Mouse (Mus musculus): ENCODE measurements around the gene Sesn1. TPM values are rescaled to one million over a fixed set of nuclear protein-coding genes. Genes with fewer than 3 reads are reported as not detected.

Sesn1 gene
- polyA plus RNA-seq, 1 experiment from 2014 or later = 37.5 TPM

GRCm38 (mm10) chr10:41847737-41848136 is 38.0 kb downstream of the Sesn1 start:
- Histone ChIP-seq H3K4me1 (ENCODE audit: control insufficient read depth in 2 of 2, insufficient read depth in 2 of 2, low read length in 2 of 2) (peaks cover 5 to 10% of the 10 kb centered on the region in 2 experiments), H3K27ac (replicated peaks in 1 of 2; ENCODE audit: control insufficient read depth in 1 of 2, insufficient read depth in 1 of 2, low read depth in 2 of 2, low read length in 2 of 2) (no peak overlapping the region), H3K9me3 (ENCODE audit: control insufficient read depth, low read length) (no peaks in the 10 kb centered on the region), H3K4me3 (ENCODE audit: control insufficient read depth in 1 of 2, insufficient read depth in 1 of 2, low read depth in 1 of 2, low read length in 2 of 2) (no peak overlapping the region), H3K36me3 (ENCODE audit: control insufficient read depth, insufficient read depth, low read length) (no peaks in the 10 kb centered on the region), H3K27me3 (ENCODE audit: control insufficient read depth, insufficient read depth, low read length) (no peaks in the 10 kb centered on the region), H3K9ac (ENCODE audit: low read length) (no peak overlapping the region), H3K4me2 (ENCODE audit: low read length) (no peak overlapping the region)
- WGBS = 85% methylated on average over 8 of the region's 8 CpGs
- ATAC-seq (ENCODE audit: insufficient number of reproducible peaks, insufficient read depth, low FRiP score, low read depth) = no peak

GRCm38 (mm10) chr10:41848721-41849120 is 39.0 kb downstream of the Sesn1 start:
- 19% methylated on average over 2 of the region's 2 CpGs for WGBS
- Histone ChIP-seq H3K9me3 (ENCODE audit: control insufficient read depth, low read length) (no peaks in the 10 kb centered on the region), H3K4me3 (ENCODE audit: control insufficient read depth in 1 of 2, insufficient read depth in 1 of 2, low read depth in 1 of 2, low read length in 2 of 2) (no peak overlapping the region), H3K27me3 (ENCODE audit: control insufficient read depth, insufficient read depth, low read length) (no peaks in the 10 kb centered on the region), H3K27ac (replicated peaks in 1 of 2; ENCODE audit: control insufficient read depth in 1 of 2, insufficient read depth in 1 of 2, low read depth in 2 of 2, low read length in 2 of 2) (0 out of 4 replicates have a peak overlapping the region, but pooled peaks of 1 of the 2 experiments have one; percentile 25), H3K4me1 (ENCODE audit: control insufficient read depth in 2 of 2, insufficient read depth in 2 of 2, low read length in 2 of 2) (peaks cover 5 to 10% of the 10 kb centered on the region in 2 experiments), H3K36me3 (ENCODE audit: control insufficient read depth, insufficient read depth, low read length) (no peaks in the 10 kb centered on the region), H3K4me2 (ENCODE audit: low read length) (no peak overlapping the region), H3K9ac (ENCODE audit: low read length) (no peak overlapping the region)
- ATAC-seq (ENCODE audit: insufficient number of reproducible peaks, insufficient read depth, low FRiP score, low read depth) = no peak

- Histone ChIP-seq H3K9ac (ENCODE audit: low read length) (no peak overlapping the region), H3K9me3 (ENCODE audit: control insufficient read depth, low read length) (no peaks in the 10 kb centered on the region), H3K4me1 (ENCODE audit: control insufficient read depth in 2 of 2, insufficient read depth in 2 of 2, low read length in 2 of 2) (no peaks in the 10 kb centered on the region), H3K36me3 (ENCODE audit: control insufficient read depth, insufficient read depth, low read length) (no peaks in the 10 kb centered on the region), H3K27me3 (ENCODE audit: control insufficient read depth, insufficient read depth, low read length) (no peaks in the 10 kb centered on the region), H3K4me3 (ENCODE audit: control insufficient read depth in 1 of 2, insufficient read depth in 1 of 2, low read depth in 1 of 2, low read length in 2 of 2) (no peak overlapping the region), H3K27ac (replicated peaks in 1 of 2; ENCODE audit: control insufficient read depth in 1 of 2, insufficient read depth in 1 of 2, low read depth in 2 of 2, low read length in 2 of 2) (no peak overlapping the region), H3K4me2 (ENCODE audit: low read length) (no peak overlapping the region)
- no peak for ATAC-seq (ENCODE audit: insufficient number of reproducible peaks, insufficient read depth, low FRiP score, low read depth)
These were observed 50.1 kb downstream of the Sesn1 start for GRCm38 (mm10) chr10:41859820-41860219.

GRCm38 (mm10) chr10:41860275-41860688 is 50.5 kb downstream of the Sesn1 start:
- Histone ChIP-seq H3K4me2 (ENCODE audit: low read length) (no peak overlapping the region), H3K36me3 (ENCODE audit: control insufficient read depth, insufficient read depth, low read length) (no peaks in the 10 kb centered on the region), H3K27me3 (ENCODE audit: control insufficient read depth, insufficient read depth, low read length) (no peaks in the 10 kb centered on the region), H3K9me3 (ENCODE audit: control insufficient read depth, low read length) (no peaks in the 10 kb centered on the region), H3K4me1 (ENCODE audit: control insufficient read depth in 2 of 2, insufficient read depth in 2 of 2, low read length in 2 of 2) (no peaks in the 10 kb centered on the region), H3K9ac (ENCODE audit: low read length) (no peak overlapping the region), H3K27ac (replicated peaks in 1 of 2; ENCODE audit: control insufficient read depth in 1 of 2, insufficient read depth in 1 of 2, low read depth in 2 of 2, low read length in 2 of 2) (no peak overlapping the region), H3K4me3 (ENCODE audit: control insufficient read depth in 1 of 2, insufficient read depth in 1 of 2, low read depth in 1 of 2, low read length in 2 of 2) (no peak overlapping the region)
- ATAC-seq (ENCODE audit: insufficient number of reproducible peaks, insufficient read depth, low FRiP score, low read depth) = no peak
- WGBS = 81% methylated on average over 2 of the region's 2 CpGs

DNA sequence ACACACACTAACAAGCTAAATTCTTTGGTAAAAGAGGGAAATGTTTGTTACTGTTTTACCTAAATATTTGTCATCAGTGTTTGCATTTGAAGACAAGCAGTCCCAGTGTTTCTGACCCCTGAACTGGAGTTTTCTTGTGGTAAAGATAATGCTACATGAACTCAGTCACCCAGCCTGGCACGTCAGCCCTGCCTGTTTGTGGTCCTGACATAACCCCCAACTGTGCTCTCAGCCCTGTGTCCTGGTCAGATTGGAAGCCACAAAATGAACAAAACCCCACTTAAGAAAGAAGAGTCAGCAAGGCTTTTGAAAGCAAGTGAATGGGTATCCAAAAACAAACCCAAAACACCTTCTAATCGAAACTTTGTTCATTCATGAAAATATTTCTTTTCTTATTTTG is 53.3 kb downstream of the Sesn1 start:
- Histone ChIP-seq H3K27me3 (ENCODE audit: control insufficient read depth, insufficient read depth, low read length) (no peaks in the 10 kb centered on the region), H3K4me1 (ENCODE audit: control insufficient read depth in 2 of 2, insufficient read depth in 2 of 2, low read length in 2 of 2) (peaks cover 6 to 13% of the 10 kb centered on the region in 2 experiments), H3K9ac (ENCODE audit: low read length) (no peak overlapping the region), H3K4me3 (ENCODE audit: control insufficient read depth in 1 of 2, insufficient read depth in 1 of 2, low read depth in 1 of 2, low read length in 2 of 2) (no peak overlapping the region), H3K4me2 (ENCODE audit: low read length) (no peak overlapping the region), H3K9me3 (ENCODE audit: control insufficient read depth, low read length) (no peaks in the 10 kb centered on the region), H3K36me3 (ENCODE audit: control insufficient read depth, insufficient read depth, low read length) (no peaks in the 10 kb centered on the region), H3K27ac (replicated peaks in 1 of 2; ENCODE audit: control insufficient read depth in 1 of 2, insufficient read depth in 1 of 2, low read depth in 2 of 2, low read length in 2 of 2) (no peak overlapping the region)
- ATAC-seq (ENCODE audit: insufficient number of reproducible peaks, insufficient read depth, low FRiP score, low read depth) = no peak
- 61% methylated on average over 2 of the region's 2 CpGs for WGBS

GRCm38 (mm10) chr10:41866069-41866837 is 56.5 kb downstream of the Sesn1 start:
- Histone ChIP-seq H3K4me1 (ENCODE audit: control insufficient read depth in 2 of 2, insufficient read depth in 2 of 2, low read length in 2 of 2) (peaks cover 8 to 16% of the 10 kb centered on the region in 2 experiments), H3K4me3 (ENCODE audit: control insufficient read depth in 1 of 2, insufficient read depth in 1 of 2, low read depth in 1 of 2, low read length in 2 of 2) (no peak overlapping the region), H3K36me3 (ENCODE audit: control insufficient read depth, insufficient read depth, low read length) (no peaks in the 10 kb centered on the region), H3K4me2 (ENCODE audit: low read length) (no peak overlapping the region), H3K9me3 (ENCODE audit: control insufficient read depth, low read length) (no peaks in the 10 kb centered on the region), H3K27ac (replicated peaks in 1 of 2; ENCODE audit: control insufficient read depth in 1 of 2, insufficient read depth in 1 of 2, low read depth in 2 of 2, low read length in 2 of 2) (peak overlapping the region; percentile 75 to 76), H3K9ac (ENCODE audit: low read length) (no peak overlapping the region), H3K27me3 (ENCODE audit: control insufficient read depth, insufficient read depth, low read length) (no peaks in the 10 kb centered on the region)
- ATAC-seq (ENCODE audit: insufficient number of reproducible peaks, insufficient read depth, low FRiP score, low read depth) = peak; percentile 43; the same call in 1 of the 2 replicates
- WGBS = 32% methylated on average over 3 of the region's 3 CpGs

GRCm38 (mm10) chr10:41866838-41867154 is 57.1 kb downstream of the Sesn1 start:
- Histone ChIP-seq H3K4me3 (ENCODE audit: control insufficient read depth in 1 of 2, insufficient read depth in 1 of 2, low read depth in 1 of 2, low read length in 2 of 2) (no peak overlapping the region), H3K27ac (replicated peaks in 1 of 2; ENCODE audit: control insufficient read depth in 1 of 2, insufficient read depth in 1 of 2, low read depth in 2 of 2, low read length in 2 of 2) (peak overlapping the region; percentile 58 to 76; a peak in 3 of 4 replicates), H3K36me3 (ENCODE audit: control insufficient read depth, insufficient read depth, low read length) (no peaks in the 10 kb centered on the region), H3K4me2 (ENCODE audit: low read length) (no peak overlapping the region), H3K9ac (ENCODE audit: low read length) (no peak overlapping the region), H3K27me3 (ENCODE audit: control insufficient read depth, insufficient read depth, low read length) (no peaks in the 10 kb centered on the region), H3K4me1 (ENCODE audit: control insufficient read depth in 2 of 2, insufficient read depth in 2 of 2, low read length in 2 of 2) (peaks cover 8 to 19% of the 10 kb centered on the region in 2 experiments), H3K9me3 (ENCODE audit: control insufficient read depth, low read length) (no peaks in the 10 kb centered on the region)
- ATAC-seq (ENCODE audit: insufficient number of reproducible peaks, insufficient read depth, low FRiP score, low read depth) = no peak

DNA sequence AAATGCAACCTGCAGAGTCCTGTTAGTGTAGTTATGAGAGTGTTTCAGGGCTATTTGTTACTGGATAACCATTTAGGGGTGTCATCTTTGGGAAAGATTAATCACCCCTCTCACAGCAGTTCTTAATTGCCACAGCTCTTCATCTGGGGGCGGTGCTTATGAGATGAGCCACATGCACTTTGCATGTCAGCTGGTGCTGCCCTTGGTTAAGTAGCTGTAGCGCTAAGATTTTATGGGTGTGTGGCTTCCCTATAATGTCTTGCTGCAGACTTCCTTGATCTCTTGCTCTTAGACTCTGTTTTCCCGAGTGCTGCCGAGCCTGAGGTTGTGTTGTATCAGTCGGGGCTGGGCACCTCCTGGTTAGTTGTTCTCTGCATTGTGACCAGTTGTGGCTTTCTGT is 58.2 kb downstream of the Sesn1 start:
- WGBS = 85% methylated on average over 5 of the region's 5 CpGs
- no peak for ATAC-seq (ENCODE audit: insufficient number of reproducible peaks, insufficient read depth, low FRiP score, low read depth)
- H3K4me3 ChIP-seq (ENCODE audit: control insufficient read depth in 1 of 2, insufficient read depth in 1 of 2, low read depth in 1 of 2, low read length in 2 of 2) = no peak overlapping the region

More for the DNA sequence above, 58.2 kb downstream of the Sesn1 start:
- Histone ChIP-seq H3K9me3 (ENCODE audit: control insufficient read depth, low read length) (no peaks in the 10 kb centered on the region), H3K9ac (ENCODE audit: low read length) (no peak overlapping the region), H3K27me3 (ENCODE audit: control insufficient read depth, insufficient read depth, low read length) (no peaks in the 10 kb centered on the region), H3K36me3 (ENCODE audit: control insufficient read depth, insufficient read depth, low read length) (no peaks in the 10 kb centered on the region), H3K4me2 (ENCODE audit: low read length) (no peak overlapping the region), H3K4me1 (ENCODE audit: control insufficient read depth in 2 of 2, insufficient read depth in 2 of 2, low read length in 2 of 2) (peaks cover 8 to 19% of the 10 kb centered on the region in 2 experiments), H3K27ac (replicated peaks in 1 of 2; ENCODE audit: control insufficient read depth in 1 of 2, insufficient read depth in 1 of 2, low read depth in 2 of 2, low read length in 2 of 2) (no peak overlapping the region)

Measured in heart, embryonic 14.5 days (tissue).